Mouse (Mus musculus): ENCODE results near the gene Kcnj4.

GRCm38 (mm10) chr15:79440223-79440622 is 64.8 kb downstream of the Kcnj4 start:
- TF ChIP-seq CTCF (IDR thresholded peaks at IDR 0.05) = no peak
- no peak for TF ChIP-seq EP300 (IDR thresholded peaks at IDR 0.05)
